Mouse (Mus musculus): ENCODE measurements around the gene Mical3.
A peak's percentile ranks its signal among the peaks of the same experiment; 100 is the strongest.

The Mical3 gene

DNA sequence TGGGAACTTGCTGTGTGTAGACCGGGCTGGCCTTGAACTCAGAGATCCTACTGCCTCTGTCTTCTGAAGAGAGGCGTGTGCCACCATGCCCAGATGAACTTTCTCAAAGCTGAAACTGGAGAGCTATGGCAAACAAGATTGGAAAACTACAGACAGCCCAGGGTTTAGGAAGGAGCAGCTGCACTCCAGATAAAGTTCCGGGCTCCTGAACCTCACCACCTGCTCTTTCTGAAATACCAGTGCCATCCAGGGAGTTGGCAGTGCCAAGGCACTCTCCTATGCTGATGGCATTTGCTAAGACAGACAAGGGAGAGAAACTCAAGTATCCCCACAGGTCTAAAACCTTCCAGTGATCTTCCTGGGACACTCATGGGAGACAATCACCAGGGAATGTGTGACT lies 166.6 kb downstream of the Mical3 start:
- DNase-seq (ENCODE audit: low spot score in 2 of 2): no peak

- DNase-seq (ENCODE audit: low spot score in 2 of 2): no peak
These were observed 170.3 kb downstream of the Mical3 start for GRCm38 (mm10) chr6:120960338-120961030.

DNA sequence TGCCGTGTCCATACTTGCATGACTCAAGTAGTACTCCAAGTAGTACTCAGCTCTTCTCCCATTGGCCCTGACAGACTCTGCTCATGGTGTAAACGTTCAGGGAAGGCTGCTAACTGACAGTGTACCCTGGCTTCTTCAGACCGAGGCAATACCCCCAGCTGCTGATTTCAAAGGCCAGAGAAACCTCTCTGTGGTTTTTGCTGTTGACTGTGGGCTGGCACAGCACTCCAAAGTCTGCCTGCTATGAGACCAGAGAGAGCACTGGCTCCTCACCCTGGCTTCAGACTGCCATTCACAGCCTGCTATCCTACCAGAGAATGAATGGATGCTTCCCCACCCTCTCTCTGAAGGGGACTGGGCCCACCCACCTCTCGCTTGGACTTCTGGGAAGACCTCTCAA lies 173.5 kb downstream of the Mical3 start:
- no peak for DNase-seq (ENCODE audit: low spot score in 2 of 2)

DNA sequence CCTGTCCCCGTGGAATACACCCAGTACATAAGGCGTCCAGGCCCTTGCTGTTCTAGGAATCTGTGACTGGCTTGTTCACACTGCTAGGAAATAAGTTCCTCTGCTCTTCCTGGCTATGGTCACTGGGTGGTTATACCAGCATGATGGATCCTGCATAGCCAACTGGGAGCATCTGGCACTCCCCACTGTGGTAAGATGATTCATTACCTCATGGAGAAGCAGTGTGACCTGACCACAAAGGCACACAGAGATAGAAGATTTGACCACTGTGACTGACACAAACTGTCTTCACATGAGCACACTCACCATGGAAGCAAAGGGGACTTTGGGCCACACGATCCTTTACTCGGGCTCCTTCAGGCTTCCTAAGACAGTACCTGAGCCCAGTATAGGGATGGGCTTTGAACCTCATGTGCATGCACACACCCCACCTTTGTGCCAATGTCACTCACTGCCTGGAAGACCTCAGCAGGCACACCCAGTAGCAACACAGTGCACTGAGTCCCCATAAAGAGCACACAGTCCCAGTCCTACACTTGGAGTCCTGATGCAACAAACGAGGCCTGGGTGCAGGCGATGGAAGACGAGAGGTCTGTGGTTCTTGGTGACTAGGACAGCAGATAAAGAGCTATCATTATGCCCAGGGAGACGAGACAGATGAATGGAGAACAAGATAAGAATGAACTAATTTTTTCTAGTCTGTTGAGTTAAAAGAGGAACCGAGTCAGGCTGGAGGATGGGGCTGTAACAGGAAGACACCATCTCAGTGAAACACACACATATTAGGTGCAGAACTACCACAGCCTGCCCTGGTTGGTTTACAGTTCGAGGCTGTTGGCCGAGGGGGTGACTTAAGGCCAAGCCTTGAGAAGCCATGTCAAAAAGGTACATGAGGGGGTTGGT lies 174.3 kb downstream of the Mical3 start:
- peak in 1 of 2 experiments; percentile 51 for DNase-seq (ENCODE audit: low spot score in 2 of 2)

DNA sequence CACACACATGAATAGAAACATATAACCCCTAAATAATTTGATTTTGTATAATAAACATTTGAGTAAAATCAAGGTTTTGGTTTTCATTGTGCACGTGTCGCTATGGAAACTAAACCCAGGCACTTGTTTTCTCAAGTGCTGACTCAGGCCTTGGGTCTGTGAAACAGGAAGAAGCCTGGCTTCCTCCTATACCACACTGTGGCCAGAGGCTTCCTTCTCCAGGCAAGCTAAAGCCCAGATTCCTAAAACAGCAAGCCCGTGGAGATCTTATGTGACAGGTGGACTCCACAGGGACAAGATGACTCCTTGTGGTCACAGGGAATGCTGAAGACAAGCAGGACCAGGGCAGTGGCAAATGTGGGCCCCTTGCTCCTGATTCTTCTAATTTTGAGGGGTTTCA lies 175.6 kb downstream of the Mical3 start:
- DNase-seq (ENCODE audit: low spot score in 2 of 2): no peak

GRCm38 (mm10) chr6:120954241-120954640 lies 176.6 kb downstream of the Mical3 start:
- DNase-seq (ENCODE audit: low spot score in 2 of 2): no peak

DNA sequence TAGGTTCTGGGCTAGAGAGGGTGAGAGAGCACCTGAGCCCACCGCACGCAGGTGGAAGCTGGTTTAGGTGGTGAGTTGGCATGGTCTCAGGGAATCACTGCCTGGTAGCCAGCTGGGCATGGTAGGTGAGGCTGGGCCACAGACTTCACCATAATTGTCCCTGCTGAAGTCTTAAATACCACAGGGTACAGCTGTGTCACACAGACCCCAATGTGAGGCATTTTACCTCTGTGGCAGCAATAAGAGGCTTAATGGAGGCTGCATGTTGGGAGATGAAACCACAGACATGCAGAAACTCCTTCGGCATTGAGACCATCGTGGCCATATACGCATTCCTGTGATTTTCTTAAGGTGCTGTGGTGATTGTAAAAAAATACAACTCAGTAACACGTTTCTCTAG lies 178.3 kb downstream of the Mical3 start:
- DNase-seq (ENCODE audit: low spot score in 2 of 2): no peak

- DNase-seq (ENCODE audit: low spot score in 2 of 2): no peak
These were observed 179.5 kb downstream of the Mical3 start for GRCm38 (mm10) chr6:120951311-120951710.

DNA sequence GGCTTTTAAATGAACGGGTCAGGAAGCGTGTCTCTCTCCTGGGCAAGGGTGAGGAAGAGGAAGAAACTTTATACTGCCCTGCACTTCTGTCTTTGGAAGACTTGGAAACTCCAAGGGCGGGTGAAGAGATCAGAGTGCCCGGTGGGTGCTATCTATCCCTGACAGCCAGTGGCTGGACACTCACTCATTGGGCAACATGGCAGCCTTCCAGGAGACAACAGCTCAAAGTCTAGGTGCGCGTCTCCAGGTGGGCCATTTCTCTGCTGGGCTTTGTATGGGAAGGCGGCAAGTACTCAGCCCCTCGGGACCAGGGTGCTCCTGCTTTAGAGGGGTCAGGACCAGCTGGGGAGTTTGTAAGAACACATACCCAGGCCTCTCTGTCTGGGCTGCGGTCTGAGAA lies 185.3 kb downstream of the Mical3 start:
- DNase-seq (ENCODE audit: low spot score in 2 of 2): no peak

GRCm38 (mm10) chr6:120943964-120944363 lies 186.8 kb downstream of the Mical3 start:
- no peak for DNase-seq (ENCODE audit: low spot score in 2 of 2)

DNA sequence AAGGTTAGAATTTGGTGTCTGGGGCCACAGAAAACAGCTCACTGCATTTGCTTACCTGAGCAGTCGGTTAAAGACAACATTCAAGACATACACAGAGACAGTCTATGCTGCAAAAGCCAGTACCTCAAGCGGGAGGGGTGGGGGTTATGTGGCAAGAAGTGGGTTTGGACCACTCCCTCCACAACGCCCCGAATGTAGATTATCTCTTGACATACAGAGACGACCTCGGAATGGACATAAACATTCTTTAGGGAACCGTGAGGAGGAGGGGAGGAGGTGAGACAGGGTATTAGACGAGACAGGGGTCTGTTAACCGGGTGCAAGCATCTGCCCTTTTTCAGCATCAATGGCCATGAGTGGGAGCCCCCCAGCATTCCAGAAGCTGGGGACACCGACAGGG lies 187.2 kb downstream of the Mical3 start:
- no peak for DNase-seq (ENCODE audit: low spot score in 2 of 2)

DNA sequence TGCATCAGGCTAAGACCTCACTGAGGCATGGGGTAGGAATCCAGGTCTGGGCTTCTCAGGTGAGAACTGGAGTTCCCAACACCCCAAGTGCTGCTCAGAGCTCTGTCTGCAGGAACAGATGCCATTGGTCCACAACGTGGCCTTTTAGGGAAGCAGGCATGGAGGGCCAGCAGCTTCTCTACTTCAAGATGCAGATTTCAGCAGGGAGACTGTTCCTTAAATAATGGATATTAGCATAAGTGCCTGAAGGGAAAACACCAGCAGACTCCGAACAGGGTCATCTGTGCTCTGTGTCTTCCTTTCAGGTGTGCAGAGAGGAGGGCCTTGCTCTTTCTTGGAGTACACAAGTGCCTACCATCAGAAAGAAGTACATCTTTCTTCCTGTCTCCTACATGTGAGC lies 187.7 kb downstream of the Mical3 start:
- no peak for DNase-seq (ENCODE audit: low spot score in 2 of 2)

GRCm38 (mm10) chr6:120941575-120941974 lies 189.2 kb downstream of the Mical3 start:
- no peak for DNase-seq (ENCODE audit: low spot score in 2 of 2)

GRCm38 (mm10) chr6:120941084-120941481 lies 189.7 kb downstream of the Mical3 start:
- no peak for DNase-seq (ENCODE audit: low spot score in 2 of 2)

DNA sequence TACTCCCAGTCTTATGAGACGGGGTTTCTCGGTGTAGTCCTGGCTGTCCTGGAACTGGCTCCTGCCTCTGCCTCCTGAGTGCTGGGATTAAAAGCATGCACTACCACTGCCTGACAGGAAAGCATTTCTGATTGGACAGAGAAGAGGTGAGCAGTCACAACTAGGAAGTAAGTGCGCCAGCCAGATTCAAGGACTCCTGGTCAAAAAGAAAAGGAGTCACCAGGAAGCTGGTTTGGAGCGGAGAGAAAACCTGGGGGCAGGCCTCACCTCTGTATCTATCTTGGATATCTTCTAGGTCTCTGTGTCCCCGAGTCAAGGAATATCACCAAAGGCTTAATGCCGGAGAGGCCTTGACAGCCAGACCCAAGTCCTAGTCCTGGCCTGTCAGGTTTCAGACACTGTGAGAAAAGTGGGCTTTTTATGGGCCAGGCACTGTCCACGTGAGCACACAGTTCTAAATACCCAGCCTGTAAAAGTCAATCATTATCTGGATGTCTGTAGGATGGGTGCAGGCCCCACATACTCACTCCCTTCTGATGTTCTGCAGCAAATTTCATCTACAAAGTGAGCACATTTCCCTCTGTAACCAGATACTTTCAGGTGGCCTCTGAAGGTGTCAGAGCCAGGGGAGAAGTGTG lies 190.2 kb downstream of the Mical3 start:
- DNase-seq (ENCODE audit: low spot score in 2 of 2): no peak

DNA sequence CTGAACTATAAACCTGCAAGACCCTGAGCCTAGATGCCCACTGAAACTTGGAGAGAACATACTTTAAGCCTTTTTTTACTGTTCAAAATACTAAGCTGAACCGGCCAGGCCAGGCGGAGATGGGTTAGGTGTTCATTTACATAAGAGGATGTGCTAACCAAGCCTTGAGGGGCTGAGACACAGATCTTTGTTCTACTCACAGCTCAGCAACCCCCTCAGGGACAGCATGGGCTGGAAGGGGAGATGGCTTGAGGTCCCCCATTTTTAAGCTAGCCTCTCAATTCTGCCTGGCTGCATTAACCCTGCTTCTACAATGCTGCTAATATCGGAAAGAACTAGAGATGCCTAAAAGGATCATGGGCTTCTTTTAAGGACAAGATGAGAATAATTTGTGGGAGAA lies 191.0 kb downstream of the Mical3 start:
- DNase-seq (ENCODE audit: low spot score in 2 of 2): no peak

GRCm38 (mm10) chr6:120938763-120939450 lies 191.9 kb downstream of the Mical3 start:
- no peak for DNase-seq (ENCODE audit: low spot score in 2 of 2)

DNA sequence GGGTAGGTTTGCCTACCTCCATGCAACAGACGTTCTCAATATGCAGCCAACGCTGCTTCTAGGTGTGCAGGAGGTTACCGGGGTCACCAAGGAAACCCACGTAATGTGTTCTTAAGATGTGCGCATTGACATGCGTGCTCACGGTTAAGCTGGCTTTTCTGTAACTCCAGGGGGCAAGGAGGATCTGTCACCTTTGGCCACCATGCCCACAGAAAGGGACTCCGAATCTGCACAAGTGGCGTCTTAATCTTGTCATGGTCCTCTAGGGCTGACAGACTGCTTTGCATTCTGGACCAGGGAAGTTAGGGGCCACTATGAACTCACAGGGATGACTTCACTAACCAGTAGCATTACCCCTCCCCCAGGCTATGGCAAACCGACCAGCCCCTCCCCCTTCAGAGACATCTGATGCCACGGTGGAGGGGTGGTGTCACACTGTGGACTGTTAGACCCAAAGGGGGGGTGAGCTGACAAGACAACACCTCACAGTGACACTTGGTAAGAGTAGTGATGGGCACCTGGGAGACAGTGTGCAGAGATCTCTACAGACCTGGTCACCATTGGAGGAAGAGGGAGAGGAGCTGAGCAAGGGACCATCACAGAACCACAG lies 192.7 kb downstream of the Mical3 start:
- DNase-seq (ENCODE audit: low spot score in 2 of 2): no peak

GRCm38 (mm10) chr6:120937104-120937617 lies 193.6 kb downstream of the Mical3 start:
- DNase-seq (ENCODE audit: low spot score in 2 of 2): no peak

DNA sequence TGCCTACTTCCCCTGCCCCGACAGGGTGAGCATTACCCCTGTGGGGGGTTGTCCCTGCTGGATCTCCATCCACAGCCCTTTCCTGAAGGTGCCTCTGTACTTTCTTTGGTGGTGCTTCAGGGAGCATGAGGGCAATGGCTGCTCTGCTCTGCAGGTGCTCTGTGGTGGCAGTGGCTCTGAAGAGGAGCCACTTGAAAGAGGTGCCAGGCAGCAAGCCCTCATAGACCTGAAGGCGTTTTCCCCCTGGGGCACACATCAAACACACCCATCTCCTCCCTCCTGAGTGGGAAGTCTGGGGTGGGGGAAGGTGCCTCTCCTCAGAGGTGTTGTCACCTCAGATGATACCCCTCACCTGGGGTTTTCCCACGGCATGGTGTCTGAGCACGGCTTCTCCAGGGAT lies 196.6 kb downstream of the Mical3 start:
- no peak for DNase-seq (ENCODE audit: low spot score in 2 of 2)

DNA sequence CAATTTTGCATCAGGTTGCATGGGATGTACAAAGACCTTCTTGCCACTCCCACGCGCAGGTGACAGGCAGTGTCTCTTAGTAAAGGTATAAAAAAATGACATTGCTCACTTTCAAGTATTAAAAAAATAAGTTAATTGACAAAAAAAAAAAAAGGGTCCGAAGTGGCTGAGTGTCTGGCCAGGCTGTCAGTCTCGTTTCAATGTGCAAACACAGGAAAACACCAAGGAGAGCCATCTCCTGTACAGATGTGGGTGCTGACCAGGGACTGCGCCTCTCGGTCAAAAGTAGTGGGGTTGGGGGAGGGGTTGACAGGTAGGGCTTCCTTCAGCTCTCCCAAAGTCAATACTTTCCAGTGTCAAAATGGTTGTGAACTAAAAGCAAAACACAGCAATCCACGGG lies 197.1 kb downstream of the Mical3 start:
- no peak for DNase-seq (ENCODE audit: low spot score in 2 of 2)

Measured in spleen, postnatal 4 days (tissue).